Mouse (Mus musculus) lung, adult 2 months (tissue): ENCODE results near the gene Mixl1. TPM values are rescaled to one million over a fixed set of nuclear protein-coding genes. Genes with fewer than 3 reads are reported as not detected.

Experiments
- DNase-seq: peaks from one replicate; pipeline ENCODE4 v3.0.0; 2022
- H3K4me1 ChIP-seq: fragments of 200-500 bp; 2 replicates; pipeline ENCODE4 v1.6.1; 2011; ENCODE audit warnings: low read length; ENCODE audit not compliant: control insufficient read depth, insufficient read depth
- H3K4me3 ChIP-seq: fragments of 200-500 bp; replicated peaks from 2 replicates; pipeline ENCODE3; 2011; ENCODE audit warnings: low read depth, mild to moderate bottlenecking, control low read depth, low read length; ENCODE audit errors: extremely low read depth
- CTCF ChIP-seq: fragments of 200-500 bp; IDR thresholded peaks from 2 replicates; pipeline ENCODE4 v1.5.1; 2011; ENCODE audit warnings: mild to moderate bottlenecking, low read length, control low read depth; ENCODE audit not compliant: insufficient read depth
- POLR2A ChIP-seq: fragments of 200-500 bp; IDR thresholded peaks from 2 replicates; pipeline ENCODE4 v1.6.1; 2011; ENCODE audit warnings: low read depth, mild to moderate bottlenecking, control low read depth, low read length, borderline replicate concordance; ENCODE audit errors: extremely low read depth
- WGBS: fragments of 180-500 bp; shearing (Covaris S2); methylation state at CpG from one replicate; pipeline ENCODE4 v1.1.7; 2018; 5-methylcytosine and 5-hydroxymethylcytosine counted together
- polyA plus RNA-seq: library from polyadenylated mRNA; depleted of rRNA; stranded (reverse); fragments of >200 nt; gene quantifications from 2 replicates; pipeline ENCODE4 v1.2.3, GENCODE M21; 2012; rRNA removed

Gene Mixl1
- polyA plus RNA-seq = not detected in 2 replicates

- Histone ChIP-seq H3K4me3 (no peak within 1 kb of the TSS), H3K4me1 (no peaks in the 10 kb centered on the region)
- no peak for DNase-seq
- 2% methylated on average over 77 of the region's 79 CpGs for WGBS
- no peak for TF ChIP-seq POLR2A
- no peak for TF ChIP-seq CTCF
Observed at GRCm38 (mm10) chr1:180696626-180697352, at the start of gene Mixl1. Gene Mixl1, minus strand, starts transcription at chr1:180697034.

- no peak overlapping the region for H3K4me3 ChIP-seq
- 85% methylated on average over 3 of the region's 3 CpGs for WGBS
Observed at GRCm38 (mm10) chr1:180729231-180729630, 32.4 kb upstream of the Mixl1 start.

DNA sequence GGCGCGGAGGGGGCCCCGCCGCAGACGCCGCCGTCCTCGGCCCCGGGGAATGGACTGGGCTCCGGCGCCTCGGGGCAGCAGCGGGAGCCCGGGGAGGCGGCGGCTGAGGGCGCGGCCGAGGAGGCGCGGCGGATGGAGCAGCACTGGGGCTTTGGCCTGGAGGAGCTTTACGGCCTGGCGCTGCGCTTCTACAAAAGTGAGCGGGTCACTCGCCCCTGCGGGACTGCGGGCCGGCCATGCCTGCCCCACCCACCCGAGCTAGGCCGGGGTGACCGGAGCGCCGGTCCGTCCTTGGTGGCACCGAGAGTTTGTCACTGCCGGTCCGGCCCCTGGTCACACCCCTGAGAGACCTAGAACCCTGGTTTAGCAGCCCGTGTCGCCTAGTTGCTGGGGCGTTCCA is 29.3 kb upstream of the Mixl1 start:
- TF ChIP-seq CTCF = no peak
- TF ChIP-seq POLR2A = no peak
- peaks cover 14% of the 10 kb centered on the region for H3K4me1 ChIP-seq
- DNase-seq = no peak
- peak overlapping the region; percentile 98 for H3K4me3 ChIP-seq
- WGBS = under 1% methylated on average over 42 of the region's 42 CpGs

More at GRCm38 (mm10) chr1:180729231-180729630, 32.4 kb upstream of the Mixl1 start:
- TF ChIP-seq POLR2A = no peak
- no peak for TF ChIP-seq CTCF
- no peak for DNase-seq
- H3K4me1 ChIP-seq = peaks cover 14% of the 10 kb centered on the region

DNA sequence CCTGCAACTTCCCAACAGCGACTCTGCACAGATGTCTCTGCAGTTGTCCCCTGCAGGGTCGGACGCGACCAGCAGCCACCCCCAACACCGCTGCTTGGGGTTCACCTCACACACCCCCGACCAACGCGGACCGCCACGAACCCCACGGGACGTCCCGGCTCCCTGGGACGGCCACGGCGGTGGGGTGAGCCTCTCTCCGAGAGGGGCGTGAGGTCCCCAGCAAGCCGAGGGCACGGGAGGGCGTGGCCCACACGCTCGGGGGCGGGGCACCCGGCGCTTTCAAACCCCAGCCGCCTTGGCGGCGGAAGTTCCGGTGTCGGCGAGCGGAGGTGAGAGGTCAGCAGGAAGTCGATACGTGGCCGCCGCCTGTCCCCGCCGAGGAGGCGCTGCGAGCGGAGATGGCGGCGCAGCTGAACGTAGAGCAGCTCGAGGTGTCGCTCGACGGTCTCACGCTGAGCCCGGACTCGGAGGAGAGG is 28.9 kb upstream of the Mixl1 start, which contains the start of gene Acbd3:
Gene Acbd3, plus strand, starts transcription at position 340 of the 476 bp plus-strand sequence.
- peak; percentile 82; the same call in 1 of the 2 replicates for TF ChIP-seq POLR2A
- TF ChIP-seq CTCF = no peak
- peak within 1 kb of the TSS; percentile 98 for H3K4me3 ChIP-seq
- peak; percentile 90 for DNase-seq
- H3K4me1 ChIP-seq = peaks cover 14% of the 10 kb centered on the region
- under 1% methylated on average over 52 of the region's 52 CpGs for WGBS

GRCm38 (mm10) chr1:180723701-180724238 is 26.9 kb upstream of the Mixl1 start:
- WGBS = 18% methylated on average over 1 of the region's 1 CpGs
- Histone ChIP-seq H3K4me1 (peaks cover 11% of the 10 kb centered on the region), H3K4me3 (no peak overlapping the region)
- no peak for DNase-seq
- no peak for TF ChIP-seq CTCF
- no peak for TF ChIP-seq POLR2A

DNA sequence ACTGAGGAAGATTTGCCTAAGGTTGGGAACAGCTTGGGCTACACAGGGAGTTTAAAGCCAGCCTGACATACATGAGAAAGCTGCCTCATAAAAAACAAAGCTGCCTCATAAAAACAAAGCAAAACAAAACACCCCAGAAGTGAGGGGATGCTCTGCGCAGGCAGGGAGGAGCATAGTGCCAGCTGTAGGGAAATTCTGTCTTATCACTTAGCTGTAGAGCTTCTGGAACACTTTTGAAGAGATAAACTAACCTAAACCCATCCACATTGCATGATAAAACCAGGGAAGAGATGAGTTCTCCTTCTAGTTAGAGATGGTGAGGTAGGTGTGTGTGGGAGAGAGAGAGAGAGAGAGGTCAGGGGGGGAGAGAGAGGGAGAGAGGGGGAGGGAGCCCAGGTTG is 25.8 kb upstream of the Mixl1 start:
- no peak for DNase-seq
- no peak for TF ChIP-seq POLR2A
- no peak for TF ChIP-seq CTCF
- WGBS = 70% methylated on average over 1 of the region's 1 CpGs
- Histone ChIP-seq H3K4me1 (peaks cover 9% of the 10 kb centered on the region), H3K4me3 (no peak overlapping the region)

GRCm38 (mm10) chr1:180719951-180720689 is 23.3 kb upstream of the Mixl1 start:
- no peak overlapping the region for H3K4me3 ChIP-seq
- peak; percentile 86 for DNase-seq
- no peaks in the 10 kb centered on the region for H3K4me1 ChIP-seq
- 32% methylated on average over 5 of the region's 5 CpGs for WGBS
- TF ChIP-seq CTCF (peak; percentile 98), POLR2A (no peak)

DNA sequence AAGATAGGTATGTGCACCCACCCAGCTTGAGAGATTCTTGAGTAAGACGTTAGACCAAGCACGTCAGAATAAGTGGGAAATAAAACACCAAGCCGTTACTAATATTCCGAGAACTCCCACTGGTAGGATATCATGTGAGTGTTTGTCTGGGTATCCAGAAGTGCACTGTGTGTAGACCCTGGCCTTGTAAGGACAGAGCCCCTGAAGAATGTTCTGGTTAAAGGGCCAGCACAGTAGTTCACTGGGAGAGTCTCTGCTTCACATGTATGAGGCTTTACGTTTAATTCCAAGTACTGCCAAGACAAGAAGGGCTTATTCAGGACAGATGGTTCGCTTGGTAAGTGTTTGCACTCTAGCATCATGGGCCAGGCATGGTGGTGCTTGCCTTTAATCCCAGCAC is 22.6 kb upstream of the Mixl1 start:
- no peak for TF ChIP-seq POLR2A
- no peak for TF ChIP-seq CTCF
- Histone ChIP-seq H3K4me3 (no peak overlapping the region), H3K4me1 (no peaks in the 10 kb centered on the region)
- DNase-seq = no peak
- WGBS = 65% methylated on average over 6 of the region's 6 CpGs

DNA sequence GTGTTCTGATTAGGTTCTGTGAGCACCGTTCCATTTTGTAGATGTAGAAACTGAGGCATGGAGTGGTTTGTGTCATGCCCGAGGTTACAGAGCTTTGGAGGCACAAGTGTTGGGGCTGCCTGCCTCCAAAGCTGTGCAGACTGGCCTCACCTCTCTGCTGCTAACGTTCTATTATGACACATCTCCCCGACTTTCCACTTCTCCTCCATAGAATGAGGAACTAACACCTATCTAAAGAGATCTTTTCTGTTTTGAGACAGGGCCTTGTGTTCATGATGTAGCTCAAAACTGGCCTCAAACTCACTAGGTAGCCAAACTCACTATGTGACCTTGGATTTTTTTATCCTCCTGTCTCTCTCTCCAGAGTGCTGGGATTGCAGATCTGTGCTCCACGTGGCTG is 21.9 kb upstream of the Mixl1 start:
- no peak for TF ChIP-seq POLR2A
- TF ChIP-seq CTCF = no peak
- Histone ChIP-seq H3K4me1 (no peaks in the 10 kb centered on the region), H3K4me3 (no peak overlapping the region)
- WGBS = 70% methylated on average over 5 of the region's 5 CpGs
- no peak for DNase-seq
